Mouse (Mus musculus): ENCODE results near the gene Ankrd6. TPM values are rescaled to one million over a fixed set of nuclear protein-coding genes. Genes with fewer than 3 reads are reported as not detected.

The Ankrd6 gene
- polyA plus RNA-seq, 1 experiment from 2014 or later: 12.7 TPM

DNA sequence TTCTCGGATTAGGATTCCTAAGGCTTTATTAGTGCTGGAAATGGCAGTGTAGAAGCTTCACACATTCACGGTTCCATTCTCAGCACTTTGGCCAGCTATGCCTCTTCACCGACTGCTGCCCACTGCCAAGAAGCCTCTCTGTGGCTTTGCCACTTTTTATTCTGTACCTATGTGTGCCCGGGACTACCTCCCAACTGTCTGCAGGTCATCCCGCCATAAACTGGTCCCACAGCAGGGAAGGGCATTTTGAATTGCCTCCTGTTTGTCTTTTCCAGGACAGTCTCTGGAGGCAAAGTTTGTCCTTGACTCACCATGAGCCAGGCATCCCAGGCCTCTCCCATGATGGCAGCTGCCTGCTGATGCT, 59.9 kb downstream of the Ankrd6 start:
- H3K27me3 ChIP-seq: no peaks in the 10 kb centered on the region
- no peak for ATAC-seq (ENCODE audit: insufficient number of reproducible peaks, insufficient read depth, low FRiP score, low TSS enrichment)
- WGBS: 79% methylated on average over 5 of the region's 5 CpGs
- 0 out of 2 replicates have a peak, but pooled peaks cover 4% of the 10 kb centered on the region for H3K4me1 ChIP-seq
- H3K4me3 ChIP-seq: no peak overlapping the region
- no peak overlapping the region for H3K27ac ChIP-seq
- no peak overlapping the region for H3K4me2 ChIP-seq (replicated peaks)
- no peak overlapping the region for H3K9ac ChIP-seq
- 0 out of 2 replicates have a peak, but pooled peaks cover 5% of the 10 kb centered on the region for H3K36me3 ChIP-seq
- H3K9me3 ChIP-seq: peaks cover 18% of the 10 kb centered on the region

DNA sequence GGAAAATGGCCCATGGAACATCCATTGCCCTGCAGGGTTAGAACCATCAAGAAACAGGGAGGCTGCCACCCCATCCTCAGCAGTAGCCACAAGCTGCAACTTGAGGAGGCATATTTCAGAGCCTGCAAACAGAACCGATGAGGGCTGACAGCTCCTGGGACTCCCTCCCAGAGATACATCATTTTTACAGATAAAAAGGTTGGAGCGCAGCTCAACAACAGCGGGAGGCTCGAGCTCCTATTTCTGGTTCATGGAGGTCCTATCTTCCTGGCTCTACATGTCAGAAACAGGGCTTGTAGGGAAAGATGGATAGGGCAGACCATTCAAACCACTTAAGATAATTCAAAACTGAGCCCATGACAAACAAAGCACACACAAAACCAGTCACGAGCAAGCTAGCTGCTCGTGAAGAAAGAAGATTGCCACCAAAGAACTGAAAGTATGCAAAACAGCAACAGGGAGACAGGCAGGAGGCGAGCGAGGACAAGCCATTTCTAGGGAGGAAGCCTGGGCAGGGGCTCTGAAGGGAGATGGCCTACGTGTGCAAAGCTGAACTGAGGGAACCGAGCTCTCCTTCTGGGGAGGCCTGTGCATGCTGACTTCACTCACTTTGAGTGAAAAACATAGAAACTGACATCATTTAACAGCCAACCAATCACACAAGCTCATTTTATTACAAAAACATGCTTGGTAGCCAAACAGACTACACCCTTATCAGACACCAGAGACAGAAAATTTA, 60.5 kb downstream of the Ankrd6 start:
- H3K27me3 ChIP-seq: no peaks in the 10 kb centered on the region
- ATAC-seq (ENCODE audit: insufficient number of reproducible peaks, insufficient read depth, low FRiP score, low TSS enrichment): no peak
- 0 out of 2 replicates have a peak, but pooled peaks cover 4% of the 10 kb centered on the region for H3K4me1 ChIP-seq
- 67% methylated on average over 10 of the region's 10 CpGs for WGBS
- H3K9me3 ChIP-seq: peaks cover 18% of the 10 kb centered on the region
- no peak overlapping the region for H3K27ac ChIP-seq
- no peak overlapping the region for H3K9ac ChIP-seq
- 0 out of 2 replicates have a peak, but pooled peaks cover 5% of the 10 kb centered on the region for H3K36me3 ChIP-seq
- no peak overlapping the region for H3K4me3 ChIP-seq
- H3K4me2 ChIP-seq (replicated peaks): no peak overlapping the region

DNA sequence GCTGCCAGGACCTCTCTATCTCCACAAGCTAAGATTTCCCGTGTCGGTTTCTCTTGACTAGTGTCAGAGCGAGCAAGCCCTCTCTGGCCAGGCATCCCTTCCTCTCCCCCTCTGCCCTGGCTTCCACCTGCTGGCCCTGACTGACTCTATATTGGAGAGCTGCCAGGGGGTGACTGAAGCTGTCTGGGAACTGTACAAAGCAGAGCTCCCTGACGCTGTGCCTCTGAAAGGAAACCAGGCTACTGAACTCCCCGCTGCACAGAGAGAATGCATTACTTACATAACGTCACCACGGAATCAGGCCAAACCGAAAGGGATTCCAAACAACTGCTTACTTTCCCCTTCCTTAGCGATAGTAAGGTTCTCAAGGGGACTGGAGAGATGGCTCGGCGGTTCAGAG, 61.4 kb downstream of the Ankrd6 start:
- H3K9me3 ChIP-seq: peaks cover 12% of the 10 kb centered on the region
- no peak for ATAC-seq (ENCODE audit: insufficient number of reproducible peaks, insufficient read depth, low FRiP score, low TSS enrichment)
- H3K9ac ChIP-seq: no peak overlapping the region
- 73% methylated on average over 11 of the region's 11 CpGs for WGBS
- 0 out of 2 replicates have a peak, but pooled peaks cover 7% of the 10 kb centered on the region for H3K4me1 ChIP-seq
- H3K4me2 ChIP-seq (replicated peaks): no peak overlapping the region
- no peaks in the 10 kb centered on the region for H3K36me3 ChIP-seq
- no peak overlapping the region for H3K27ac ChIP-seq
- no peak overlapping the region for H3K4me3 ChIP-seq
- no peaks in the 10 kb centered on the region for H3K27me3 ChIP-seq

GRCm38 (mm10) chr4:32886479-32886878, 64.2 kb downstream of the Ankrd6 start:
- H3K4me1 ChIP-seq: 0 out of 2 replicates have a peak, but pooled peaks cover 9% of the 10 kb centered on the region
- WGBS: 95% methylated on average over 3 of the region's 3 CpGs
- no peak for ATAC-seq (ENCODE audit: insufficient number of reproducible peaks, insufficient read depth, low FRiP score, low TSS enrichment)
- no peaks in the 10 kb centered on the region for H3K36me3 ChIP-seq
- H3K27ac ChIP-seq: no peak overlapping the region
- H3K9me3 ChIP-seq: no peaks in the 10 kb centered on the region
- no peaks in the 10 kb centered on the region for H3K27me3 ChIP-seq
- H3K4me2 ChIP-seq (replicated peaks): no peak overlapping the region
- H3K4me3 ChIP-seq: no peak overlapping the region
- H3K9ac ChIP-seq: no peak overlapping the region

GRCm38 (mm10) chr4:32884599-32884998, 66.0 kb downstream of the Ankrd6 start:
- ATAC-seq (ENCODE audit: insufficient number of reproducible peaks, insufficient read depth, low FRiP score, low TSS enrichment): no peak
- no peak overlapping the region for H3K27ac ChIP-seq

GRCm38 (mm10) chr4:32881001-32881400, 69.6 kb downstream of the Ankrd6 start:
- no peak overlapping the region for H3K4me3 ChIP-seq
- H3K27me3 ChIP-seq: no peaks in the 10 kb centered on the region
- 68% methylated on average over 4 of the region's 4 CpGs for WGBS
- no peak overlapping the region for H3K9ac ChIP-seq
- no peak overlapping the region for H3K27ac ChIP-seq
- no peaks in the 10 kb centered on the region for H3K36me3 ChIP-seq
- H3K4me2 ChIP-seq (replicated peaks): no peak overlapping the region
- H3K9me3 ChIP-seq: no peaks in the 10 kb centered on the region
- no peak for ATAC-seq (ENCODE audit: insufficient number of reproducible peaks, insufficient read depth, low FRiP score, low TSS enrichment)
- H3K4me1 ChIP-seq: 0 out of 2 replicates have a peak, but pooled peaks cover 6% of the 10 kb centered on the region

More at GRCm38 (mm10) chr4:32884599-32884998, 66.0 kb downstream of the Ankrd6 start:
- Histone ChIP-seq H3K4me2 (replicated peaks) (no peak overlapping the region), H3K4me1 (0 out of 2 replicates have a peak, but pooled peaks cover 6% of the 10 kb centered on the region), H3K4me3 (no peak overlapping the region), H3K27me3 (no peaks in the 10 kb centered on the region), H3K9ac (no peak overlapping the region), H3K9me3 (no peaks in the 10 kb centered on the region), H3K36me3 (no peaks in the 10 kb centered on the region)
- 49% methylated on average over 9 of the region's 9 CpGs for WGBS

DNA sequence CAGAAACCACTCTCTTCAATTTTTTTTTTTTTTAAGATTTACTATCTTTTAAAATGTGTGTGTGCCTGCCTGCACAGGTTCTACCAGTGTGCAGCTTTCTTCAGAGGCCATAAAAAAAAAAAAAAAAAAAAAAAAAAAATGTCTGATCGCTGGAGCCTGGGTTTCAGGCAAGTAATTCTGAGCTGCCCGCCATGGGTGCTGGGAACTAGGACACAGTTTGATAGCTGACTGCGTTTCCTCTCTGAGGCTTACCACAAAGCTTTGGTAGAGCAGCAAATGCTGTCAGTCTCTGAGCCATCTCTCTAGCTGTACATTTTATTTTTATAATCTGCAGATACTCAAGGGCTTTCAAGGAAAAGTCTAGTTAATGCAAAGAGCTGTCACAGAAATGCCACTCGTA, 76.0 kb downstream of the Ankrd6 start:
- Histone ChIP-seq H3K36me3 (no peaks in the 10 kb centered on the region), H3K4me2 (replicated peaks) (no peak overlapping the region)
- ATAC-seq (ENCODE audit: insufficient number of reproducible peaks, insufficient read depth, low FRiP score, low TSS enrichment): no peak

DNA sequence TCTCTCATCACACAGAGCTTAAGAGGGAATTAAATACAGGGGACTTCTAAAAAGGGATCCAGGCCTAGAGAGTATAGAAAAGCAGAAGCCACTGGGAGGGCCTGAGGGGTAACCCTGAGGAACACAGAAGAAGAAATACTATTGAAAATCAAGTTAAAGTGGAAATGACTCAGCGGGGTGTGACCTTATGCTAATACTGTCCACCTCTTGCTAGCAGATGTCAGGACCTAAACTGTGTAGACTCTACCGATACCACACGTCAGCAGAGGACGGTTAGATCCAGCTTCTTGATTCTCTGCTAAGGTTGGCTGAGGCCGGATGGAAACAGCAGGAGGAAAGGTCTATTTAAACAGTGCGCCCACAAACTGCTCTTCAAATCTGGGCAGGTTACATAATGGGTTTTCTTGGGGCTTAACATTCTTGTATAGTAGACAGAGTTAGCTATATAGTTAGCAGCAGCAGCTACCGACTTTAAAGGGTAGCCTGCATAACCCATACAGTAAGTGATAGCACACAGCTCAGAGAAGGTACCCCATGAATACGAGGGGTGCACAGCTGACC, 78.4 kb downstream of the Ankrd6 start:
- no peak overlapping the region for H3K27ac ChIP-seq
- WGBS: 80% methylated on average over 8 of the region's 8 CpGs
- H3K4me3 ChIP-seq: no peak overlapping the region
- H3K36me3 ChIP-seq: no peaks in the 10 kb centered on the region
- ATAC-seq (ENCODE audit: insufficient number of reproducible peaks, insufficient read depth, low FRiP score, low TSS enrichment): no peak
- no peaks in the 10 kb centered on the region for H3K27me3 ChIP-seq
- no peaks in the 10 kb centered on the region for H3K4me1 ChIP-seq
- H3K9ac ChIP-seq: no peak overlapping the region
- H3K9me3 ChIP-seq: no peaks in the 10 kb centered on the region
- H3K4me2 ChIP-seq (replicated peaks): no peak overlapping the region

More for the DNA sequence above, 76.0 kb downstream of the Ankrd6 start:
- Histone ChIP-seq H3K27me3 (no peaks in the 10 kb centered on the region), H3K27ac (no peak overlapping the region), H3K4me1 (no peaks in the 10 kb centered on the region), H3K9me3 (no peaks in the 10 kb centered on the region), H3K9ac (no peak overlapping the region), H3K4me3 (no peak overlapping the region)
- WGBS: 81% methylated on average over 4 of the region's 4 CpGs

GRCm38 (mm10) chr4:32869370-32869769, 81.3 kb downstream of the Ankrd6 start:
- 65% methylated on average over 9 of the region's 9 CpGs for WGBS
- Histone ChIP-seq H3K27ac (no peak overlapping the region), H3K9ac (no peak overlapping the region), H3K4me1 (no peaks in the 10 kb centered on the region), H3K27me3 (no peaks in the 10 kb centered on the region), H3K9me3 (no peaks in the 10 kb centered on the region), H3K36me3 (no peaks in the 10 kb centered on the region), H3K4me3 (no peak overlapping the region), H3K4me2 (replicated peaks) (no peak overlapping the region)
- ATAC-seq (ENCODE audit: insufficient number of reproducible peaks, insufficient read depth, low FRiP score, low TSS enrichment): no peak

DNA sequence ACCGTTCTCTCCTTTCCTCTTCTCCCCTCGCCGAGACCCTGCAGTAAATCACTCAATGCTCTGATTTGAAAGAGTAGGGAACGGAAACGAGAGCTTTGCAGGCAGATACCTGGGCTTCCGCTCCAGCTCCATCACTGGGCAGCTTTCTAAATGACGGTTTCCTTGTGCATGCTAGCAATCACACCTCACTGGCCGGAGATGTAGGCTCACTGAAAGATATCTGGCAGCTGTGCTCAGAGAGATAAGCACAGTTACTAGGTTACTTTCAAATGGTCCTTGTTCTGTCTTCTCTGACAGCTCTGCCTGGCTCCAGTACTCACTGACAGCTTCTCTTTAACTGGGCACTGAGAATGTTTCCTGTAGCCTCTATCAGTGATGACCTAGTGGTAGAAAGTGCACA, 81.8 kb downstream of the Ankrd6 start:
- no peak overlapping the region for H3K27ac ChIP-seq
- 73% methylated on average over 8 of the region's 8 CpGs for WGBS
- H3K4me3 ChIP-seq: no peak overlapping the region
- no peak for ATAC-seq (ENCODE audit: insufficient number of reproducible peaks, insufficient read depth, low FRiP score, low TSS enrichment)
- no peak overlapping the region for H3K9ac ChIP-seq
- H3K36me3 ChIP-seq: no peaks in the 10 kb centered on the region
- no peaks in the 10 kb centered on the region for H3K27me3 ChIP-seq
- peaks cover 4% of the 10 kb centered on the region; the same call in 1 of the 2 replicates for H3K4me1 ChIP-seq
- H3K4me2 ChIP-seq (replicated peaks): no peak overlapping the region
- H3K9me3 ChIP-seq: no peaks in the 10 kb centered on the region

DNA sequence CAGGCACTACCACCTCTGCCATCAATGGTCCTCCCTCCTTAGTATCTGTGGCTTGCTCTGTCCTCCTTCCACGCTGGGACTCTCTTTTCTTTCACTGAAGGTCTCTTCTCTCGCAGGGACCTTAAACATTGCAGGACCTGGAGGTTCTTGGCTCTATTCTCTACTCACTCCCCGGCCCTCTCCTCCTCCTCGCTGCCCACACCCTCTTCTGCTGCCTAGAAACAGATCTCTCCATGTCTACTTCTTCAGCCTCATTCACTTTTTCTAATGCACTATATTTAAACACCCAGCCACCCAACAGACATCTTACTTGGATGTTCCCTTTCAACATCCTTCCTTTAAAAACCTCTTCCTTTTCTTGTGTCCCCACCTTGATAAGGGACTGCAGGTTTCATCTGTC, 82.2 kb downstream of the Ankrd6 start:
- Histone ChIP-seq H3K4me3 (no peak overlapping the region), H3K4me1 (peaks cover 8% of the 10 kb centered on the region), H3K27me3 (no peaks in the 10 kb centered on the region), H3K36me3 (no peaks in the 10 kb centered on the region), H3K9me3 (no peaks in the 10 kb centered on the region), H3K9ac (no peak overlapping the region), H3K4me2 (replicated peaks) (no peak overlapping the region), H3K27ac (no peak overlapping the region)
- ATAC-seq (ENCODE audit: insufficient number of reproducible peaks, insufficient read depth, low FRiP score, low TSS enrichment): no peak
- 79% methylated on average over 4 of the region's 4 CpGs for WGBS

DNA sequence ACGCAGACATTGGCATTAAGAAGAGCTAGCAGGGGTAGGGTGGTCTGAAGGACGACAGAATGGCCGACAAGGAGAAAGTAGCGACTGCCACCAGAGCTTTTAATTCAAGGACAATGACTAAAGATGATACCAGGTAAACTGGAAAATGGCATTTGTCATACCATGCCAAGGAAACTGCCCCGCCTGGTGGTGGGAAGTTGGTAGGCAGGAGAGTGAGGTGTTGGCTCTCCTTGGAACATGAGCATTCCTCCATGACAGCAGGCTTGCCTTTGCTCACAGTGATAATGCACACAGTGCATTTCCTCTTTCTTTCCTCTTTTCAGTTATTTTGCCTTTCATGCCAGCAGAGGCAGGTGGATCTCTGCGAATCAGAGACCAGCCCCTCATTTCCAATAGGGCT, 83.2 kb downstream of the Ankrd6 start:
- Histone ChIP-seq H3K9me3 (no peaks in the 10 kb centered on the region), H3K4me2 (replicated peaks) (no peak overlapping the region), H3K9ac (no peak overlapping the region), H3K4me1 (peaks cover 16% of the 10 kb centered on the region), H3K4me3 (no peak overlapping the region), H3K27me3 (no peaks in the 10 kb centered on the region), H3K36me3 (no peaks in the 10 kb centered on the region), H3K27ac (no peak overlapping the region)
- no peak for ATAC-seq (ENCODE audit: insufficient number of reproducible peaks, insufficient read depth, low FRiP score, low TSS enrichment)
- WGBS: 85% methylated on average over 6 of the region's 6 CpGs

Measured in embryonic facial prominence, embryonic 12.5 days (tissue).